In the genomic region with DNA sequence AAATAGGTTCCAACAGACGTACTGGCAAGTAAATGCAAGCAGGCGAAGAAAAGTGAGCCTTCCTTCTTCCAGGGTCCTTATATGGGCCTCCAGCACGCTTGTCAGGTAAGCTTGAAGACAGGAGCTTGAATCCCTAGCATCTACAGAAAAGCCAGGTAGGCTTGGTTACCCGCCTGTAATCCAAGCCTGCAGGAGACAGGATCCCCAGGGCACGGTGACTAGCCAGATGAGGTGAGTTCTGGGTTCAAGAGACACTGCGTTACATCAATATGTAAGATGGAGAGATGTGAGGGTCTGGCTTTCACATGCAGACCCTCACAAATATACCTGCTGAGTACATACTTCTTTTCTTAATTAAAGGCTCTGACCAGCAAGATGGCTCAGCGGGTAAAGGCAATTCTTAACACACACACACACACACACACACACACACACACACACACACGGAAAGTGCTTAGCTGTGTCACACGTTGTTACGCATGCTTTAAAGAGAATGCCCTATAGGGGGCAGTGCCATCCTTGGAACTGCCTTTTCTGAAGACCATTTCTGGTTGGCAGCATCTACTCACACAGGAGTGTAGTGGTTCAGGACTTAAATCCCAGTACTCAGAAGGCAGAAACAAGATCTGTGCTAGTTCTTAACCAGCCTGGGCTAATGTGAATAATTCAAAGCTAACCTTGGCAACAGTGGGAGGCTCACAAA, we compare ENCODE assay signal across 8 mouse cellular contexts. TPM values are rescaled to one million over a fixed set of nuclear protein-coding genes. Genes with fewer than 3 reads are reported as not detected.
DNase-seq lines count a peak whose midpoint lies in the region; ATAC-seq lines count a peak whose summit lies in the region.

No protein-coding gene starts in this region.

- H3K9ac ChIP-seq in hindbrain, embryonic 16.5 days (ENCODE audit: low read depth, low read length), result peak overlapping the region; percentile 63; the same call in 1 of the 2 replicates

- no peaks in the 10 kb centered on the region for H3K27me3 ChIP-seq in hindbrain, embryonic 16.5 days (replicated peaks; ENCODE audit: control insufficient read depth, insufficient read depth, low read length)

- peak; percentile 43; the same call in 1 of the 2 replicates for ATAC-seq in erythroid progenitor cell, adult 5-6 weeks (replicated peaks; ENCODE audit: low FRiP score, poor library complexity, severe bottlenecking)
- no peak for ATAC-seq in hindbrain, embryonic 16.5 days
- ATAC-seq in megakaryocyte-erythroid progenitor cell, adult 5-6 weeks (replicated peaks; ENCODE audit: low FRiP score, low TSS enrichment, poor library complexity, severe bottlenecking), result peak; percentile 53

- peak overlapping the region; percentile 89 for H3K4me2 ChIP-seq in hindbrain, embryonic 16.5 days (ENCODE audit: low read length)

- H3K27ac ChIP-seq in hindbrain, embryonic 16.5 days (ENCODE audit: low read depth, low read length), result no peak overlapping the region

- DNase-seq in embryo, embryonic 10 days (ENCODE audit: low spot score), result peak; percentile 76
- DNase-seq in embryo, embryonic 9.5 days (ENCODE audit: extremely low spot score), result no peak
- peak; percentile 95 for DNase-seq in brain, adult 2 months (ENCODE audit: low read depth, low spot score)
- DNase-seq in left cerebral cortex, postnatal 25 days (ENCODE audit: low spot score in 2 of 2), result peak; percentile 47 to 66
- DNase-seq in spleen, adult 12 weeks (ENCODE audit: low spot score), result peak; percentile 64

- H3K36me3 ChIP-seq in hindbrain, embryonic 16.5 days (ENCODE audit: control insufficient read depth, insufficient read depth, low read length), result peaks cover 9% of the 10 kb centered on the region

- intact Hi-C loops in left cerebral cortex, postnatal 25 days (cut with DNase I), result no loop called here

- peaks cover 16% of the 10 kb centered on the region for H3K4me1 ChIP-seq in hindbrain, embryonic 16.5 days (ENCODE audit: control insufficient read depth, insufficient read depth, low read depth, low read length)

- peak overlapping the region; percentile 91 for H3K4me3 ChIP-seq in hindbrain, embryonic 16.5 days (ENCODE audit: low read length)

- WGBS in hindbrain, embryonic 16.5 days, result 45% methylated on average over 10 of the region's 10 CpGs

- H3K9me3 ChIP-seq in hindbrain, embryonic 16.5 days (ENCODE audit: control insufficient read depth, low read length), result no peaks in the 10 kb centered on the region

RNA-seq across cellular contexts. Expression of a gene that starts 0.9 kb away (rescaled TPM):
- 70.8 and 101 TPM in 2 replicates for total RNA-seq in erythroid progenitor cell, adult 5-6 weeks (2015; ENCODE audit: low replicate concordance)
- 21.3 and 26.2 TPM in 2 replicates for total RNA-seq in erythroid progenitor cell, adult 5-6 weeks (2017; ENCODE audit: low replicate concordance)
- 192 TPM in 2 replicates for polyA plus RNA-seq in hindbrain, embryonic 16.5 days (2015; fragmentation: Nextera tagmentation; extraction: Ambion mirVana)
- total RNA-seq in left cerebral cortex, postnatal 25 days (2021), result 10 to 100 TPM; 66.9 to 71.1 TPM
- total RNA-seq in megakaryocyte-erythroid progenitor cell, adult 5-6 weeks (2014; fragmentation: Nextera tagmentation), result 95.3 and 98.7 TPM in 2 replicates
- total RNA-seq in megakaryocyte-erythroid progenitor cell, adult 5-6 weeks (2017), result 31.1 and 51.7 TPM in 2 replicates

RNA-seq across cellular contexts. Expression of a gene that starts 17.6 kb away (rescaled TPM):
- 98.5 and 142 TPM in 2 replicates for total RNA-seq in erythroid progenitor cell, adult 5-6 weeks (2015; ENCODE audit: low replicate concordance)
- total RNA-seq in erythroid progenitor cell, adult 5-6 weeks (2017; ENCODE audit: low replicate concordance), result 95.8 and 125 TPM in 2 replicates
- 0.49 and 1.5 TPM in 2 replicates for polyA plus RNA-seq in hindbrain, embryonic 16.5 days (2015; fragmentation: Nextera tagmentation; extraction: Ambion mirVana)
- total RNA-seq in left cerebral cortex, postnatal 25 days (2021), result under 1 TPM; 0.28 to 0.41 TPM
- total RNA-seq in megakaryocyte-erythroid progenitor cell, adult 5-6 weeks (2014; fragmentation: Nextera tagmentation), result 11.3 and 19.4 TPM in 2 replicates
- total RNA-seq in megakaryocyte-erythroid progenitor cell, adult 5-6 weeks (2017), result 2.2 and 6.5 TPM in 2 replicates

RNA-seq across cellular contexts. Expression of a gene that starts 18.9 kb away (rescaled TPM):
- total RNA-seq in erythroid progenitor cell, adult 5-6 weeks (2015; ENCODE audit: low replicate concordance), result not detected in 2 replicates
- not detected in 2 replicates for total RNA-seq in erythroid progenitor cell, adult 5-6 weeks (2017; ENCODE audit: low replicate concordance)
- 0.93 and 1.4 TPM in 2 replicates for polyA plus RNA-seq in hindbrain, embryonic 16.5 days (2015; fragmentation: Nextera tagmentation; extraction: Ambion mirVana)
- total RNA-seq in left cerebral cortex, postnatal 25 days (2021), result 1 to 10 TPM in 1 of 2 experiments, under 1 TPM in 1; 0.25 to 1.0 TPM
- not detected in 2 replicates for total RNA-seq in megakaryocyte-erythroid progenitor cell, adult 5-6 weeks (2014; fragmentation: Nextera tagmentation)
- 0.19 TPM in 1 of 2 replicates, not detected in the other for total RNA-seq in megakaryocyte-erythroid progenitor cell, adult 5-6 weeks (2017)

RNA-seq across cellular contexts. Expression of a gene that starts 32.7 kb away (rescaled TPM):
- total RNA-seq in erythroid progenitor cell, adult 5-6 weeks (2015; ENCODE audit: low replicate concordance), result 3.4 TPM in 1 of 2 replicates, not detected in the other
- 2.0 and 4.9 TPM in 2 replicates for total RNA-seq in erythroid progenitor cell, adult 5-6 weeks (2017; ENCODE audit: low replicate concordance)
- polyA plus RNA-seq in hindbrain, embryonic 16.5 days (2015; fragmentation: Nextera tagmentation; extraction: Ambion mirVana), result 60.9 and 62.3 TPM in 2 replicates
- 10 to 100 TPM; 40.5 to 45.2 TPM for total RNA-seq in left cerebral cortex, postnatal 25 days (2021)
- 35.7 and 37.0 TPM in 2 replicates for total RNA-seq in megakaryocyte-erythroid progenitor cell, adult 5-6 weeks (2014; fragmentation: Nextera tagmentation)
- total RNA-seq in megakaryocyte-erythroid progenitor cell, adult 5-6 weeks (2017), result 18.6 and 36.6 TPM in 2 replicates

RNA-seq across cellular contexts. Expression of a gene that starts 38.7 kb away (rescaled TPM):
- 2.9 and 29.9 TPM in 2 replicates for total RNA-seq in erythroid progenitor cell, adult 5-6 weeks (2015; ENCODE audit: low replicate concordance)
- total RNA-seq in erythroid progenitor cell, adult 5-6 weeks (2017; ENCODE audit: low replicate concordance), result 6.8 and 29.6 TPM in 2 replicates
- 89.8 and 97.6 TPM in 2 replicates for polyA plus RNA-seq in hindbrain, embryonic 16.5 days (2015; fragmentation: Nextera tagmentation; extraction: Ambion mirVana)
- 10 to 100 TPM; 40.5 to 47.1 TPM for total RNA-seq in left cerebral cortex, postnatal 25 days (2021)
- 31.2 and 49.5 TPM in 2 replicates for total RNA-seq in megakaryocyte-erythroid progenitor cell, adult 5-6 weeks (2014; fragmentation: Nextera tagmentation)
- total RNA-seq in megakaryocyte-erythroid progenitor cell, adult 5-6 weeks (2017), result 22.3 and 42.3 TPM in 2 replicates

Comparison
In these comparisons a context has a peak if more than half of its experiments do, and no peak if none do; other contexts are left out.
1. RNA of a gene that starts 17.6 kb away (total RNA-seq): 95.8 to 142 TPM in erythroid progenitor cell, adult 5-6 weeks; 2.2 to 19.4 TPM in megakaryocyte-erythroid progenitor cell, adult 5-6 weeks and 0.28 to 0.41 TPM in left cerebral cortex, postnatal 25 days; every median in the first group is over 4 times any median in the second.